Mouse (Mus musculus) embryonic facial prominence, embryonic 14.5 days (tissue): ENCODE measurements around the gene Nans. TPM values are rescaled to one million over a fixed set of nuclear protein-coding genes. Genes with fewer than 3 reads are reported as not detected.

ENCODE experiments used
- ATAC-seq: fragments of 200-750 bp; cut with Nextera tagmentation; 2 replicates; pipeline ENCODE4 v1.8.0; 2017; ENCODE audit warnings: low read depth, moderate number of reproducible peaks, moderate TSS enrichment
- DNase-seq: peaks from one replicate; pipeline ENCODE4 v3.0.0-alpha.2; 2015; ENCODE audit warnings: low spot score
- H3K27ac ChIP-seq: fragments of 300-500 bp; sonication (generic); replicated peaks from 2 replicates; pipeline ENCODE4 v1.5.1; 2014; ENCODE audit warnings: low read depth, mild to moderate bottlenecking, low read length, moderate library complexity
- H3K27me3 ChIP-seq: fragments of 300-500 bp; sonication (generic); replicated peaks from 2 replicates; pipeline ENCODE4 v1.6.1; 2014; ENCODE audit warnings: low read length; ENCODE audit not compliant: control insufficient read depth, insufficient read depth
- H3K36me3 ChIP-seq: fragments of 300-500 bp; sonication (generic); 2 replicates; pipeline ENCODE4 v1.6.1; 2014; ENCODE audit warnings: low read length, mixed read lengths; ENCODE audit not compliant: control insufficient read depth, insufficient read depth
- H3K4me1 ChIP-seq: fragments of 300-500 bp; sonication (generic); 2 replicates; pipeline ENCODE4 v1.6.1; 2014; ENCODE audit warnings: antibody characterized with exemption, low read length; ENCODE audit not compliant: control insufficient read depth, insufficient read depth
- H3K4me2 ChIP-seq: fragments of 300-500 bp; sonication (generic); 2 replicates; pipeline ENCODE4 v1.6.1; 2014; ENCODE audit warnings: low read depth, mild to moderate bottlenecking, low read length, moderate library complexity, mixed read lengths
- H3K4me3 ChIP-seq: fragments of 300-500 bp; sonication (generic); 2 replicates; pipeline ENCODE4 v1.5.1; 2014; ENCODE audit warnings: low read depth, mild to moderate bottlenecking, low read length
- H3K9ac ChIP-seq: fragments of 300-500 bp; sonication (generic); 2 replicates; pipeline ENCODE4 v1.6.1; 2014; ENCODE audit warnings: low read depth, mild to moderate bottlenecking, low read length, moderate library complexity, mixed read lengths
- H3K9me3 ChIP-seq: fragments of 300-500 bp; sonication (generic); 2 replicates; pipeline ENCODE4 v1.6.1; 2016; ENCODE audit warnings: low read length; ENCODE audit not compliant: control insufficient read depth
- WGBS: fragments of 180-500 bp; shearing (Covaris S2); extraction: QIAGEN DNeasy Blood & Tissue Kit; methylation state at CpG from one replicate; pipeline ENCODE4 v1.1.7; 2014; 5-methylcytosine and 5-hydroxymethylcytosine counted together
- polyA plus RNA-seq: library from polyadenylated mRNA; unstranded; fragments of >200 nt; fragmentation: Nextera tagmentation; extraction: Ambion mirVana; gene quantifications from 2 replicates; pipeline ENCODE4 v1.2.1, GENCODE M21; 2014

Nans gene
- polyA plus RNA-seq, 1 experiment from 2014 or later: 75.3 TPM

DNA sequence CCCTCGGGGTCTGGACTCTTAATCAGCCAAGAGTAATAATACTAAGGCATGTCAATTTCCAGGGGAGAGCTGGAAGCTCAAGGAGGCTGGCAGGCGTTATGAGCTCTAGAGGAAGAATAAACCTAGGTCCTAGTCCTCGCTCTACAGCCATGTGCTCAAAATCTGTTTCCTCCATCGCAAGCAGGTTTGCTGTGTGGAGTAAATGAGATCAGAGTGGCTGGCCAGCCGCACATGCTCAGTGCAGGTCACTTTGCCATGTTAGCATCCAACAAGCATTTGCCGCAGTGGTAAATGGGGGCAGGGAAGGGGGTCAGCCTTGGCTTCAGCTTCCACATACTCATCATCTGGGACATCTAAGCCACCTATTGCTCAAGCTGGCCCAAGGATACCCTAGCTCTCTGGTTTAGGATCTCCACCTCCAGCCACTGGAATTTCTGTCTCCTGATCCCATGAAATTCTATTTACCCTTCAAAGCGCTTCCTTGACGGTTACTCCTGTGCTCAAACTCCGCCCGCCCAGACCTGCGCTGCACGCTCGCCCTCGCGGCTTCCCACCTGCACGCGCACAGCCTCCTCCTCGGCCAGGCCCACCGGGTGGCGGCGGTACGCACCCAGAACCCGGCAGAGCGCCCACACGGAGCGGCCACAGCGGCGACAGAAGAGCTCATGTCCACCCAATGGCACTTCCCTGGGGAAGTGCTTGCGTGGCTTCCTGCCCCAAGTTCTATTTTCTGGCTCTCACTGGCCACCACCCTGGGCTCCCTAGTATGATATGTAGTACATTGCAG lies 45.1 kb downstream of the Nans start:
- DNase-seq (no peak), ATAC-seq (no peak)
- no peak overlapping the region for H3K9ac ChIP-seq
- H3K27ac ChIP-seq: no peak overlapping the region
- peak overlapping the region; percentile 24 for H3K4me3 ChIP-seq
- H3K4me2 ChIP-seq: peak overlapping the region; percentile 50
- H3K4me1 ChIP-seq: peaks cover 9% of the 10 kb centered on the region; the same call in 1 of the 2 replicates
- no peaks in the 10 kb centered on the region for H3K36me3 ChIP-seq
- peaks cover 50% of the 10 kb centered on the region for H3K27me3 ChIP-seq
- no peaks in the 10 kb centered on the region for H3K9me3 ChIP-seq
- 10% methylated on average over 26 of the region's 29 CpGs for WGBS

DNA sequence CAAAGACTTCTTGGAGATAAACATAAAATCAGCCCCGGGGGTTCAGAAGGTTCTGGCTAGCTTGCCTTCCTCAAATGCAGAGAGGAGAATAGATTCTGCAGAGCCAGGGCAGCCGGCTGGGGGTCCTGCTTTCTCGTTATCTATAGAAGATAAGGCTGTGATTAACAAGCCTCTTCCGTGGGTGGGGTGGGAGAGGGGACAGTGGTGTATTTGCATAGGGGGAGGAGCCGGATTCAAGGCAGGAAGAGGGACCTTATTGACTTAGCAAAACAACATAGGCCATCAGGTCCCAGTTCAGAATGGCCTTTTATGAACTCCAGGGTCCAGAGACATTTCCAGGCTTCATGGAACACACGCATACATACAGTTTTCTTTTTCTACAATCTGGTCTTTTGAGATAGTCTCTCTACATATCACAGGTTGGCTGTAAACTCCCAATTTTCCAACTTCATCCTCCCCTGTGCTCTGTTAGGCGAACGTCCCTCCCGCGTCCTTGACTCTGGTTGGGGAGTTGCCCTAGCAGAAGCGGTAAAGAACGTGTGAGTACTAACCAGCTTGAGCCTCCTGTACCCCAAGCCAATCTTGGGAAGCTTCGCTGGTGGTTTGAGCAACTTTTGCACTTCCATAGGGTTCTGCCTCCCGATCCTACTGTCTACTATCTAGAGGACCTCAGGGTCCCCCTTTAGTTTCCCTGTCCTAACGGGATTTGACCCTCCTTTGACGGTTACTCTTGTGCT lies 46.2 kb downstream of the Nans start:
- H3K9ac ChIP-seq: peak overlapping the region; percentile 57
- peak overlapping the region; percentile 83 for H3K4me2 ChIP-seq
- H3K4me3 ChIP-seq: peak overlapping the region; percentile 52
- no peaks in the 10 kb centered on the region for H3K9me3 ChIP-seq
- WGBS: 8% methylated on average over 16 of the region's 16 CpGs
- H3K27me3 ChIP-seq: peaks cover 50% of the 10 kb centered on the region
- H3K36me3 ChIP-seq: no peaks in the 10 kb centered on the region
- ATAC-seq: no peak
- no peak overlapping the region for H3K27ac ChIP-seq
- peaks cover 9% of the 10 kb centered on the region; the same call in 1 of the 2 replicates for H3K4me1 ChIP-seq
- DNase-seq: no peak

- peak; percentile 61 for ATAC-seq
- Histone ChIP-seq H3K27me3 (peaks cover 50% of the 10 kb centered on the region), H3K9me3 (no peaks in the 10 kb centered on the region), H3K4me3 (peak within 1 kb of the TSS; percentile 52), H3K27ac (no peak within 1 kb of the TSS), H3K36me3 (no peaks in the 10 kb centered on the region), H3K4me1 (peaks cover 9% of the 10 kb centered on the region; the same call in 1 of the 2 replicates), H3K4me2 (peak within 1 kb of the TSS; percentile 83), H3K9ac (peak within 1 kb of the TSS; percentile 57)
- 1% methylated on average over 39 of the region's 46 CpGs for WGBS
- DNase-seq: peak; percentile 33
Observed at GRCm38 (mm10) chr4:46535840-46536361, 46.9 kb downstream of the Nans start, which contains the start of gene Trim14. TSS of gene Trim14 (minus strand) at chr4:46536141.

DNA sequence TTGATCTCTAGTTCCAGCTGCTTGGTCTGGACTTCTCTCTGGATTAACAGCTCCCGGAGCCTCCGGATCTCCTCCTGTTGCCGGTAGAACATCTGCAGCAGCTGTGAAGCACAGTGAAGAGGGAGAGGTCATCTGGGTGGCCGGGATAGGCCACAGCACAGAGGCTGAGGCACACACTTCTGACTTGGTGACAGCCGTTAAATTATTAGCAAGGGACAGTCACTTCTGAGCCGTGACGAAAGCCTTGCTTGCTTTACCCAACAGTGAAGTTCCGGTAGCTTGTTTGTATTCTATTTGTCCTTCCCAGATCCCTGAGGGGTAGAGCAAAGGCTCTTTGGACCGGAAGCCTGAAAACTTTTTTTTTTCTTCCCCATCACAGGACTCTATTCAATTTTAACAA lies 50.1 kb downstream of the Nans start:
- no peak overlapping the region for H3K9ac ChIP-seq
- H3K27me3 ChIP-seq: peaks cover 37% of the 10 kb centered on the region
- peaks cover 8% of the 10 kb centered on the region; the same call in 1 of the 2 replicates for H3K4me1 ChIP-seq
- no peak overlapping the region for H3K27ac ChIP-seq
- ATAC-seq (no peak), DNase-seq (no peak)
- no peak overlapping the region for H3K4me2 ChIP-seq
- H3K4me3 ChIP-seq: no peak overlapping the region
- WGBS: 42% methylated on average over 9 of the region's 9 CpGs
- no peaks in the 10 kb centered on the region for H3K36me3 ChIP-seq
- no peaks in the 10 kb centered on the region for H3K9me3 ChIP-seq

DNA sequence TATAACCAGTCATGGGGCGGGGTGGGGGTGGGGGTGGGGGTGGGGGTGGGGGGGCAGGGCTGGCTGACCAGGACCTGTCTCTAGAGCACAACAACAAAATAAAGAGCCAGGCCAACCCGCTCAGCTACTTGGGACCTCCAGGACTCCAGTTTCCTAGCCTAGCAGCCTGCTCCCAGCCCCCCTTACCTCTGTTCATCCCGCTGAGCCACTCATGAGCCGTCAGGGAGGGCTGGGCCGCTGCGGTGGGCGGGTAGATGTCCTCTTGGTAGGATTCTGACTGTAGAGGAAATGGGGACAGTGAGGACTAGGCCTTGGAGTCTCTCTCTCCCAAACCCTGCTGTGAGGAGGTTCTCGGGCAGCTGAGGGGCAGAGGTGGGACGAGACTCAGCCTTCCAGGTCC lies 52.7 kb downstream of the Nans start:
- Histone ChIP-seq H3K4me2 (no peak overlapping the region), H3K27me3 (peaks cover 12% of the 10 kb centered on the region), H3K36me3 (no peaks in the 10 kb centered on the region), H3K9ac (no peak overlapping the region), H3K9me3 (no peaks in the 10 kb centered on the region), H3K4me3 (no peak overlapping the region), H3K27ac (no peak overlapping the region), H3K4me1 (no peaks in the 10 kb centered on the region)
- DNase-seq (no peak), ATAC-seq (no peak)
- WGBS: 51% methylated on average over 9 of the region's 9 CpGs

GRCm38 (mm10) chr4:46543366-46544050 lies 54.5 kb downstream of the Nans start:
- no peak for ATAC-seq
- WGBS: 88% methylated on average over 13 of the region's 13 CpGs

DNA sequence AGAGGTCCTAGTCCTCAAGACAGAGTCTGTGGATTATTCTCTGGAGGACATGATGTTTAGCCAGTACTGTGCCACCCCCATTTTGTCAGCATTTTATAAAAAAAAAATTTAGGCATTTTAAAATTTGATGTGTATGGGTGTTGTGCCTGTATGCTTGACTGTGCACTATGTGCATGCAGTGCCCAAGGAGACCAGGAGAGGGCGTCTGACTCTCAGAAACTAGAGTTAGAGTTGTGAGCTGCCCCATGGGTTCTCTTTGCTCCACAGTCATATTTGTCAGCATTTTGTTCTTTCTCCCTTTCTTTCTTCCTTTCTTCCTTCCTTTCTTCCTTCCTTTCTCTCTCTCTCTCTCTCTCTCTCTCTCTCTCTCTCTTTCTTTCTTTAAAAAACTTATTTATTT lies 55.3 kb downstream of the Nans start:
- Histone ChIP-seq H3K4me2 (no peak overlapping the region), H3K27me3 (no peaks in the 10 kb centered on the region), H3K27ac (no peak overlapping the region), H3K9me3 (no peaks in the 10 kb centered on the region), H3K4me3 (no peak overlapping the region), H3K9ac (no peak overlapping the region), H3K4me1 (no peaks in the 10 kb centered on the region), H3K36me3 (no peaks in the 10 kb centered on the region)
- WGBS: 20% methylated on average over 1 of the region's 1 CpGs
- ATAC-seq (no peak), DNase-seq (no peak)

More at GRCm38 (mm10) chr4:46543366-46544050, 54.5 kb downstream of the Nans start:
- no peak for DNase-seq
- no peak overlapping the region for H3K9ac ChIP-seq
- H3K4me1 ChIP-seq: no peaks in the 10 kb centered on the region
- H3K36me3 ChIP-seq: no peaks in the 10 kb centered on the region
- H3K27me3 ChIP-seq: no peaks in the 10 kb centered on the region
- no peaks in the 10 kb centered on the region for H3K9me3 ChIP-seq
- no peak overlapping the region for H3K4me3 ChIP-seq
- H3K27ac ChIP-seq: no peak overlapping the region
- no peak overlapping the region for H3K4me2 ChIP-seq

DNA sequence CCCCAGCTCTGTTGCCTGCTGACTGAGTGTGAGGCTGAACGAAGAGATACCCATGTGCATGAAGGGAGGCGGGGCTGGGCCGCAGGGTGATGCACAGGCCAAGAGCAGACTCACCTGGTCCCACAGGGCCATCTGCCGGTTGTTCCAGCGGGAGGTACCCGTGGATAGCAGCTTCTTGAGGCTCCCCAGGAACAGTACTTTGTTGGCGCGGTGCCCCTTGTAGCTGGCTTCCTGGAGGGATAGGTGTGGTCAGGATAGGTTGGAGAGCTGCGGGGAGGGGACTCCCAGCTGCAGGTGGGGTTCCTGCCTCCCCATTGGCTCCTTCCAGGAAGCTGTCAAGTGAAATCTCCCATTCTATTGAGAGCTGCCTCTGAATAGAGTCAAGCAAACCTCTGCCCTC lies 56.5 kb downstream of the Nans start:
- H3K4me3 ChIP-seq: no peak overlapping the region
- H3K4me1 ChIP-seq: no peaks in the 10 kb centered on the region
- no peaks in the 10 kb centered on the region for H3K27me3 ChIP-seq
- no peak overlapping the region for H3K9ac ChIP-seq
- peak; percentile 58; the same call in 1 of the 2 replicates for ATAC-seq
- H3K9me3 ChIP-seq: no peaks in the 10 kb centered on the region
- 12% methylated on average over 9 of the region's 9 CpGs for WGBS
- no peaks in the 10 kb centered on the region for H3K36me3 ChIP-seq
- no peak overlapping the region for H3K4me2 ChIP-seq
- peak; percentile 74 for DNase-seq
- H3K27ac ChIP-seq: no peak overlapping the region
